Mouse (Mus musculus) cerebellum, postnatal 10 days (tissue): ENCODE data around the gene Scn1a.

Source experiments
- DNase-seq, 2 experiments: peaks; one replicate each; pipeline ENCODE4 v3.0.0; 2021; ENCODE audit warnings: mixed read lengths in 2 of 2

The Scn1a gene

DNA sequence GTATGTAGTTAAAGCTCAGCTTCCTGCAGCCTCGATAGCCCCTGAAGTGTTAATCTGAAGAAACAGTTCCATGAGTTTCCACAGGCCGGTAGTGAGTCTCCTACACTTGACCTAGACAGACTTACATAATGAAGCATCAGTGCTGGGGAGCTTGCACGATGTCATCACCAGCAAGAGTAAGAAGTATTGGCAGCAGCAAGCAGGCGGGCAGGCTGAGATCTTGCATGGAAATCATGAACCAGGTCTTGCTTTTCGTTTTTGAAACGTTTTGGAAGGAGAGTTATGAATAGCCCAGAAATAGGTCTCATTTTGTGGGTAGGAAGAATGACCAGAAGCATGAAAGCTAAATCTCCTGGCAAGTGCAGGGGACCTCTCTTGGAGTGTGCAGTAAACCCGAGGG is at the start of gene Scn1a:
Gene Scn1a (minus strand): TSS at position 130 of the 400 bp plus-strand sequence.
- DNase-seq = peak in 1 of 2 experiments; percentile 31

DNA sequence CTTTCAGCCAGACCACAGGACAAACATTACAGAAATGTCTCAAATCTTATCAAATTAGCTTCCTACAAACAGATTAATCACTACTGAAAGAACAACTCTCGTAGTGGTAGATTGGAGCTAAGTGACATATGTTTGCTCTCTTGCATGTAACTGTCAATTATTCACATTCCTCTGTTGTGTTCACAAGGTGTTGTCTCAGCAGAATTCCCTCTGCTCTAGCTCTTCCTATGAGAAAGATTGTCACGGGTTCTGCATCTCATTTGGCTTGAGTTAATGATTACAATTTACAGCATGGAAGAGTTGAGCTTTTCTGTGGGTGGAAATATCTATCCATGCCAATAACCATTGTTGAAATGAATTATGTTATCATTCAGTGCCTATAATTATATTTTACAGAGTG is 37.8 kb upstream of the Scn1a start:
- DNase-seq = no peak

DNA sequence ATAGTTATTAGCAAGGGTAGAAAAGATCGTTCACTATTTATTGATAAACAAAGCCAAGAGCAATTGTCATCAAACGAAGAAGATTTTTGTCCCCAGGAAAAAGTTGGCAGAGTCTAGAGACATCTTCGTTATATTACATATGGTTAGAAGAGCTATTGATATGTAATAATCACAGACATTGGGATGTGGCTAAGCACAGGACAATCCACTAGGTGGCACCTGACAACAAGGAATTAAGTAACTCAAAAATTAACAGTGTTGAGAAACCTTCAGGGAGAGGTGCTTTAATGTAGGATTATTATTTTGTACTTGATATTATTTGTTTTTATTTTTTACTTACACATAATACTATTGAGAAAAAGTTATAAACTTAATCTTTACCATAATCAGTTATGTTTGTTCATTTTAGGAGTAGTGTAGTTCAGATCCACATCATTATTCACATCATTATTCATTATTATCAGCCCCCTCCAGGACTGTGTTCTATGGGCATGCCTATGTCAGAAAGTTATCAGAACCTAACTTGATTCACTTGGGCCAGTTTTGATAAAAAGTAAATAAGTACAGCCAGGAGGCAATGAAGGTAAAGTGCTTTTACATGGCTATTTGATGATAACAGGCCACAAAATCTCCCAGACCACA is 32.7 kb upstream of the Scn1a start:
- DNase-seq = peak; percentile 54 to 71

DNA sequence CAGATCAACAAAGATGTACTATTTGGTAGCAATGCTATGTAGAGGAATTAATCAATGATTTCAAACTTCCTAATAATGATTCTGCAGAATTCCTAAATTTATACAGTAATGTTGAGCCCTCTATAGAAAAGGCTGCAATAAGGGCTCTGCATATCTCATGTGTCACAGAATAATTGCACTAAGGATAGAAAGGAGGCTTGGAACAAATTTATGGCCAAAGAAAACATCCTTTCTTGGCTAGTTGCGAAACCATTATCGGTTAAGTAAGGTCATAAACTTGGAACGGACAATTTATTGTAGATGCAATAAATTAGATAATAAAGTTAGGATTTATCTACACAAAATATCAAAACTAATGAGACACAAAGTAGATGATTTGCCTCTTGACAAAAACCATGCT is 24.8 kb upstream of the Scn1a start:
- DNase-seq = no peak

DNA sequence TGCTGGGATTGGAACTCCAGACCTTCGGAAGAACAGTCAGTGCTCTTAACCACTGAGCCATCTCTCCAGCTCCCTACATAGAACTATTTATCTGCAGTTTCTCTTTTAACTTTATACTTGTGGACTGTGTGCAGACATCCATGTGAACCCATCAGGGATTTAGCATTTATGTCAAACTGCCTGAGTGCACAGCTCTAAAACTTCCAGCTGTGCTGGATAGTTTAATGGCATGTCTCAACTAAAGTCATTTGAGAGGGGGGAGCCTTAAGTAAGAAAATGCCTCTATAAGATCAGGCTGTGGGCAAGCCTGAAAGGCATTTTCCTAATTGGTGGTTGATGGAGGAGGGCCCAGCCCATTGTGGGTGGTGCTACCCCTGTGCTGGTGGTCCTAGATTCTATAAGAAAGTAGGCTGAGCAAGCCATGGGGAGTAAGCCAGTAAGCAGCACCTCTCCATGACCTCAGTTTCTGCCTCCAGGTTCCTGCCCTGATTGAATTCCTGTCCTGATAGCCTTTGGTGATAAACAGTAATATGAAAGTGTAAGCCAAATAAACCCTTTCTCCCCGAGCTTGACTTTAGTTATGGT is 24.3 kb upstream of the Scn1a start:
- no peak for DNase-seq

DNA sequence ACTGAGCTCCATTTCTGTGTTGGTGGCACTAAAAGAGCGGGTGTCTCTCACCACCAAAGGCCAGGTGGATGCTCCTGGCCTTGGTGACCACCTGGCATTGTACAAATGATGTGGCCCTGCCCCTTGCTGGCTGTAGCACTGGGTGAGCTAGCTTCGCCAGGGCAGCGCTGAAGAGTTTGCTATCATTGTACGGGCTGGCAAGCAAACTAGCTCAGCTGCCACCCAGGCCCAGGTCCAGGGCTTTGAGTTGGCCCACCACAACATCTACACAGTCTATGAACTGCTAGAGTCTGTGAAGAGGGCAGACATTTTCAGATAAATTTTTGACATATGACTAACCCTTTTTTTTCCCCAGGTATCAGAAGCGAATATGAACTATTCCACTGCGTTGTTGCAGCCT is 23.3 kb upstream of the Scn1a start:
- peak; percentile 59 to 69 for DNase-seq

DNA sequence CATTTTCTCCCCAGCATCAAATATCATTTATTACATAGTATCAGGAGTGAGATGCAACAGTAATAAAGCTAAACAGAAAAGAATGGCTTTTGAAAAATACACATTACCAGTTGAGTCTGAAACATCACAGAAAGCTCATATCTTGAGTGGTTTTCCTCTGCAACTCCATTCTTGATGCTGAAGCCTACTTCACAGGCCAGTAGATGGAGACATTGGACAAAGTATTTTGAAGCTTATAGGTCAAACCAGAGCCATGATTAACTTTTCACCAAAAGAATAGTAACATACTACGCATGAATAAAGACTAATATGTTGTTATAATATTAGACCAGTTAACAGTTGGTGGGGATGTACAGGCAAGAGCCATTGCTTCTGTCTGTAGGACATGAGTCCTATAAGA is 21.8 kb upstream of the Scn1a start:
- no peak for DNase-seq

DNA sequence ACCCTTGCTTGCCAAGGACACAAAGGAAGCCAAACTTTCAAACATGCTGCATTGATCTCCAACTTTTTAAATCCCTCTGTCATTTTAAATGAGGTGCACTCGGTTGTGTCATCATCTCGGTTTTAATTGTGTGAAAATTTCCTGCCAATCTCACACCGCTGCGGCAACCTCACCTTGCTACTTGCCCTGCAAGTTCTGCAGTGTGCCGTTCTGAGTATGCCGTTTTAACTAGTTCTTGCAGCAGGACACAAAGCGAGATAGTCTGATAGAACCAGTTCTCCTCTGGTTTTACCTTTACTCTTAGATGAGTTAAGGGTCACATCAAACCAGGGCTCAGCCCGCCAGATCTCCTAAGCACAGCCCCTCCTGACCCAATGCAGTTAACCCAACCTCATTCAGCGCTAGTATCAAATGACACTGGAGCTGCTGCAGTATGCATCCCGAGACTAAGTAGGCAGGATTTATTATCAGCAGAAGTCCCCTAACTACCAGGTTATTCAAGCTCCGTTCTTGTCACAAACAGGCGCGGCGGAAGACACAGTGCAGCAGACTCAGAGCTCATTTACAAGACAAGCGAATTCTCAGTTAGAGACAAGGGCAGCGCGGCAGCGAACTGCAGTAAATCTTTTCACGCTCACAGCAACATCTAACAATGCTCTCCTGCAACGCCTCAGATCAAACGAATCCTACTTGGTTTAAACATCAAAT is 722 bp downstream of the Scn1a start:
- DNase-seq = peak; percentile 24 to 35

DNA sequence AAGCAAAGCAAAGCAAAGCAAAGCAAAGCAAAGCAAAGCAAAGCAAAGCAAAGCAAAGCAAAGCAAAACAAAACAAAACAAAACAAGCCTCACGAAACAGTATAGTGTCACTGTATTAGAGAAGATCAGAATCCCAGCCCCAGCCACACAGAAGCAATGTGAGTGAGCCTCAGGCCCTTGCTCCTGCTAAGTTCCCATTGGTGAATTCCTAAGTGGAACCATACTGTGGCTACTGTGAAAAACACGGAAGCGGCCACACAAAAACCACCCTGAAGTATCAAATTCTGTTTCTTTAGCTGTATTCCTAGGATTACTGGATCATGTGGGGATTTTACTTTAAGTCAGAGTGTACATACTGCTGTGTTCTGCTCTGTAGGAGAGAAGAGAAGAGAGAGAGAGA is 4.4 kb downstream of the Scn1a start:
- no peak for DNase-seq

DNA sequence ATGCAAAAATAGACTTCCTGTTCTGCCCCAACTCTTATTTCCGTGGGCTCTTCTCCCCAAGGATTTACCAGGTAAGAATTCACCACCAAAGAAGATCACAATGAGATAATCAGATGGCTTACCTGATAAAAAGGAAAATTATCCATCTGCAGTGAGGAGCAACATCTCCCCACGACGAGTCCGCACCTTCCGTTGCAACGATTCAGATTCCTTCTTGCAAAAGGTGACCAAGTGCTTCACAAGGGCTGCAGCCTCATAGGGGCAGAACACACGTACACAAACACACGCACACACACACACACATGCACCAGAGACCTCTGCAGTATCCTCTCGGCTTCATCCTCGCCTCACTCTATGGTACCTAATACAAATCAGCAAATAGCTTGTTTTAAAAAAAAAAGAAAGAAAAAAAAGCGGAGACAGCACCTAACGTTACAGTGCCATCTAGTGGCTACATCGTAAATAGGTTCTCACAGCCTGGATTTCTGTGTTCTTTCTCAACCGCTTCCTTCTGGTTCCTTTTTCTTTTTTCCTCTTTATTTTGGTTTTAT is 30.8 kb downstream of the Scn1a start:
- peak; percentile 74 to 84 for DNase-seq

DNA sequence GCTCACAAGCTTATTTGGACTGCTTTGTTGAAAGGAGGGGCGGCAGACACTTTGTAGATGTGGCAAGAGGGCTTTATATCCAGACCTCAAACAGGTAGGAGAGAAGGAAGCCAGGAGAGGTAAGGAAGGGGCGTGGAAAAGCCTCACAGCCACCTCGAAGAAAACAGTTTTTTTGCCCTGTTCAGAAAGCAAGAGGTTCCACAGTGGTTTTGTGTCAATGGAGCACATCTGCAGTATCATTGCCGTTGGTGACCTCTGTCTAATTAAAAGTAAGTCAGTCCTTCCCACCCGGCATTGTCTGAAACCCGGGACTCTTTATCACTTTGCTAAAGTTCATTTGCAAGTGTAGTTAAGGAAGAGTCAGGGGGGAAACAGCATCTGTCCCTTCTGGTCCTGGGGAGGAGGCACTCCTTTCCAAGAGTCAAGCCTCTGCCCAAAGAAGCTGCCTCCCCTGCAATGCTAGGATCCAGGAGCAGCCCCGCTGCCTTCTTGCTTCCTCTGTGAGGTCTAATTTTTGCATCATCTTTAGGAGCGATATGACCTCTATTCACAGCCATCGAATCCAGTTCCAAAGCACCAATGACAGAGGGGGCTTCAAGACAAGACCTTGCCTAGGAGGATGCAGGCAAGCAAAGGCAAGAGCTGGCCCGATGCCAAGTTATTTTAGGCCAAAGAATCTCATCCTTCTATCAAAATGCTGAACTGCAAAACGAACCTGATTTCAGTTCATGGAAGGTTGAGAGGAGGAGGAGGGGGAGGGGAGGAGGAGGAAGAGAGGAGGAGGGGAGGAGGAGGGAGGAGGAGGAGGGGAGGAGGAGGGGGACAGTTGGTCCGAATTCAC is 31.5 kb downstream of the Scn1a start:
- peak; percentile 79 to 84 for DNase-seq

DNA sequence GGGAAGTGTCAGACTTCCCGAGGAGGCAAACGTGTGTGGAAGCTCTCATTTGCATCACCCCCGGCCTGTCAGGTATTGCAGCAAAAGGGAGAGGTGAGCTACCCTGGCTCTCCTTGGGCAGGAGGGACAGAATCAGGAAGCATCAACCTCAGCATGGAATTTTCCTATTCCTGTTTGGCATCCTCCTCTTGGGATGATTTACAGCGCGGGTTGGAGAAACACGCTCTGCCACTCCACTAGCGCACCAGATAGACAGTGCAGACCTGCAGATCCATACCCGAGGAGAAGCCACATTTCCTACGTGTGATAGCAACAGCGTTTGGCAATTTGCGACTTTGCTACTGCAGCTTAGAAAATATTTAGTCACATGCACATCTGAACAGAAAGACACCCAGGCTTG is 32.2 kb downstream of the Scn1a start:
- DNase-seq = peak; percentile 10 to 28

DNA sequence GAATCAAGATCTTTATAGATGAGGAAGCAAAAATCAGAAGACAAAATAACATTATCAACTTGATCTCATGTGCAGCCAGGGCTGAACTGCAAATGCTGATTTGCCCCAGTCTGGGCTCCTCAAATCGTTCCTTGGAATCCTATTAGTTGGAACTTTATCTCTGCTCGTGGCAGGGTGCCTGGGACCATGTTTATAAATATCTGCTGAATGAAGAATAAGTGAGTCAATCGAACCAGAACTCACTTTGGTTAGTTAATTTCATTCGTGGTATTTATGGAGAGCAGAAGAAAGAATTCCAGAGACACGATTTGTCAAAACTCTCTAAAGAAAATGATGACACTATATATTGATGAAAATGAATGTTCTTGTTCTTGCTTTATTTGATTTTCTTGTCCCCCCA is 48.1 kb downstream of the Scn1a start:
- no peak for DNase-seq

DNA sequence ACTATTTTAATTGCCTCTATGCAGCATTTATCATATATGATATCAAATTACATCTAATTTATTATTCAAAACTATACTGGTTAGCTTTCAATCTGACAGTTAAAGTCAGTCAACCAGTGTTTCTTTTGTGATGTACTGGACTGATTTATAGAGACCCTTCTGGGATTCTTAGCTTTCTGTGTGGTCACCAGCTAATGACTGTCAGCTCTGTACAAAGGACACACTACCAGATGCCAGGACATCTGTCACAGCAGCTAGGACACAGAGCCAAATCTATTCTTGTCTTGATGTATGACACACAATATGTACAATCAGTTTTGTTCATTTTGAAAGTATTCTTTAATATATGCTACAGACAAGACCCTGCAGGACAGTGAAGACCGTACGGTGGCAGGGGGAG is 72.7 kb downstream of the Scn1a start:
- DNase-seq = no peak

DNA sequence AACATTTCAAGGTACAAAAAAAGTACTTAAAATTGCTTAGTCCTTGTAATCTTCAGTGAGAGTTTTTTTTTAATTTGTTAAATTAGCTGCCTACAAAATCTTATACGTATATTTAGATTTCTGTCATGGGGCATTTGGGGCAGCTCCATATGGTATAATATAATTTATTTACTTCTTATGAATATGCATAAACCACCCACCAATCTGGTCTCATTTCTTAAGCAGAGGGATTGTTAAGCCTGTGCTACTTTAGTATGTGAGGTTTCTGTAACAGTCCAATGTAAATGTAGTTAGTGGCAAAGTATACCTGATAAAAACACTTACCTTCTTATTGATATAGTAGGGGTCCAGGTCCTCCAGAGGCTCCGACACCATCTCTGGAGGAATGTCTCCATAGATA is 90.0 kb downstream of the Scn1a start:
- DNase-seq = no peak

DNA sequence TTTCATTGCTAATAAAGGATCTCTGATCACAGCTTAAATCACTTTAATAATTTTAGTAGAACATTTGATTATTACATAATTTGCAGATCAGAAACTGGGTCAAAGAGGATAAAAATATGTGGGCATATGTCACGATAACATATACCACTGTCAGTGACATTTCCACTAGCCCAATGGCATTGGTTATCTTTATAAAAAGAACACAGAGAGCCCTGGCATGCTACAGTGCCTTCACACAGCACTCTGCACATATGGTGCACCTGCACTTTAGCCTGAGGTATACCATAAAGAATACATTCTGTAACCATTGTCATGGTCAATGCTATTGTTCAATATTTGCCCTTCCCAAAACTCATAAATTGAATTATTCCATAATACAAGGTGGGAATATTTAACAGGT is 94.0 kb downstream of the Scn1a start:
- DNase-seq = no peak

DNA sequence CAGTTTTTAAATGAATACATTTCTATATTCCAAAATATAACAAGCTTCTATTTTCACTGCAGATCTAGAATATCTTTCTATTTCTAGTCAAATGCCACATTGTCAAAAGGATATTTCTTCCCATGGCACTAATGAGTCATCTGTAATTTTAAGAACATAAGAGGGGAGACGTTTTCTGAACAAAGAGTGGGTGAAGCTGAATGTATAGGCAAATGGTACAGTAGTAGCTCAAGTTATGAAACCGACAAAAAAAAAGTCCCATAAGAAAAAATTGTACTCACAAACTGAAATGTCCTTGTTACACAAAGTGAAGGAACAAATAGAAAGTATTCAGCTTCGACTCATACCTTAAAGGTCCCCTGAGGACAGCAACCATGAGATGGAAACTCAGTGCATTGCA is 94.5 kb downstream of the Scn1a start:
- no peak for DNase-seq

DNA sequence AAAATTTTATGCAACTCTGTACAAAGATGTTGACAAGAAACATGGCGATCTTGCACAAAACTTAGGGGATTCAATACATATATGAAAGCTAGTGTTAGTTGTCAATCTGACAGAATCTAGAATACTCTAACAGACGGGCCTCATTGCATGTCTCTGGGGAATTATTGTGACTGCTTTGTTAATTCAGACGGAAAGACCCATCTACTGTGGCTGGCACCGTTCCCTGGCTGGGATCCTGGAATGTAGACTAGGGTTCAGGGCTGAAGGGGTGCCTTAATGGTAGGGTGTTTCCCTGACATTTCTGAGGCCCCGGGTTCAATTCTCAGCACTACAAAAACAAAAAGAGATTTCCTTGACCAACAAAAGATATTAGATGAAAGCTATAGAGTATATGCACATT is 103.2 kb downstream of the Scn1a start:
- peak; percentile 80 to 81 for DNase-seq

DNA sequence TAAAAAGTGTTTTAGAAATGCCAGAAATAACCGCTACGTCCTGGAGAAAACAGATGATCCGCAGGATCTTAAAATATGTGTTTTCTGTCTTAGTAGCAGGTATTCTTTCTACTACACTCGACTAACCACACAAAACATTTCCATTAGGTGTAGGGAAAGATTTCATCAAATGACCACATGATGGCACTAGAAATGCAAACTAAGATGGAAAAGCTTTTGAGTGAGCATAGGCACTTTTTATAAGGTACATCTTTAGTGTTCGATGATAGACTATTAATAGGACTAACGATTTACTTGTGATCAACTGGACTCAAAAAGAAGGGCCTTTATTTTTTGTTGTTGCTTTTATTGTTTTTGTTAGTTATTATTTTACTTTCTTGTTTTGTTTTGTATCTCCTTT is 104.2 kb downstream of the Scn1a start:
- DNase-seq = peak in 1 of 2 experiments; percentile 15

DNA sequence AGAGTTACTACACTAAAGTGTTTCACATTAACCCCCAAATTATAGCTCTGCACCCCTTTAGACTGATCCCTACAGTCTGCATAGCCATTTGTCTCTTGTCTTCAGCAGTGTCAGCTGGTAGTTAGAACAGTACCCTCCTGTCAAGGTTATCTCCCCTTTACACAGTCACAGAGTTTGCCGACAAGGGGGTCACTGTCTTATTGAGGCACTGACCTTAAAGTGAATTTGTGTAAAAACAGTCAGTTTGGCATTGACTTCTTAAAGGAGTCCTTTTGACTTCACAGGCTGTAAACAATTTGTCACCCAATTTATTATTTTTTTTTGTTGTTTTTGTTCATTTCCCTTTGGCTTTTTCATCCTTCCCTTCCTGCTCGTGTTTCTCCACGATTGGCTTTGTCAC is 168.1 kb downstream of the Scn1a start:
- no peak for DNase-seq

DNA sequence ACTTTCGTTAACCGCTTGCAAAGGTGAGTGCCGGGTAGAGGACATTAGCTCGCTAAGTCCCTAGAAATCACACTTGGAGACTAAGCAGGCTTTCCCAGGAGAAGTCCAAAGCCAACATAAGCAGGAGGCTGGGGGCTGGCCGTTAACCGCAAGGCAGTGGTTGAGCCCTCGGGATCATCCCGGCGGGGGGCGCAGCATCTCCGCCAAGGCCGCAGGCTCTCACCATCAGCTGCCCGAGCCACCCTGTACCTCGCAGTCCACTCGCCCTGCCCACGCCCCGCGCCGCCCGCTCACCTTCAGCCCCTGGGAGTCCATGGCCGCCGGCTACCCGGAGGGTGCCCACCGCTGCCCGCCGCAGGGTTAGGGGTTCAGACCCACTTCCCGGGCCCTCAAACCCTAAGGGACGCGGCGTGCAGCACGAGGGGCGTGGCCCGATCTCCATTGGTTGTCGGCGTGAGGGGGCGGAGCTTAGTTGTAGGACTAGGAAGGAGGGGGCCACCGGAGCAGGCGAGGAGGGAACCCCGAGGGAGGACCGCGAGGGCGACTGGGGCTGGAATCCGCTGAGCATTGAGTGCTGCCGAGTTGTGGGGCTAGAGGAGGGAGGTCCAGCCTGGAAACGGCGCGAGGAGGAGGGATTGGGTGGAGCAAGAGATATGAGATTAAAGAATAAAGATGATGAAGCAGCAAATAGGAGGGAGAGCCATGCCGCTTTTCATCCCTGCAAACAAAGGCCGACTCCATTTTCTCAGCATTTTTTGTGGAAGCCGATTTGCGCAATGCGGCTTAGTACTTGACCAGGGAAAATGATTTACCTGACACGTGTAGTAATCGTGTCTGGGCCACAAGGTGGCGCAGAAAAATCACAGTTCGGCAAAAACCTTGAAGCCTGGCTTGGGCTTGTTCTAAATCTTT is 184.2 kb downstream of the Scn1a start, which contains the start of gene Ttc21b:
Gene Ttc21b (minus strand): TSS at position 398 of the 912 bp plus-strand sequence.
- DNase-seq = peak; percentile 99

DNA sequence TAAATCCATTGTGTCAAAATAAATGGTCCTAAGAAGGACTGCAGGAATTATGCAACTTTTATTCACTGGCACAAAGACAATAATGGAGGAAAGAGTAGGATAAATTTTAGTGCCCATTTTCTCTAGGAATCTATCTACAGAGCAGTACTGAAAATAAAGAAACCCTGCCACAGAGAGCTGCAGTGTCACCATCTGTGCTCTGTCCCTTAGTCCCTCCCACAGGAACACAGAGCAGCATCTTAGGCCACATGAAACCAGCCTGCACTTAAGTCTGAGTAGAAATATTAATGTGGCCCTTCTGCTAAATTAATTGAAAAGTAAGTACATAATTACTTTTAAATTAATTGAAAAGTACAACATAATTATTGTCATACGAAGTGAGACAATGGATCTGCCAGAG is 196.6 kb downstream of the Scn1a start:
- no peak for DNase-seq
